Mouse (Mus musculus) forebrain, embryonic 15.5 days (tissue): ENCODE measurements around the gene Tesk1. TPM values are rescaled to one million over a fixed set of nuclear protein-coding genes. Genes with fewer than 3 reads are reported as not detected.

Experiments
- ATAC-seq: fragments of 200-750 bp; cut with Nextera tagmentation; replicated peaks from 2 replicates; pipeline ENCODE4 v1.8.0; 2017; ENCODE audit warnings: mild to moderate bottlenecking, moderate TSS enrichment, moderate library complexity
- H3K27ac ChIP-seq: fragments of 300-500 bp; sonication (generic); replicated peaks from 2 replicates; pipeline ENCODE4 v1.5.1; 2015; ENCODE audit warnings: mild to moderate bottlenecking, inconsistent platforms
- H3K27me3 ChIP-seq: fragments of 300-500 bp; sonication (generic); 2 replicates; pipeline ENCODE4 v1.6.1; 2015; ENCODE audit warnings: inconsistent platforms
- H3K36me3 ChIP-seq: fragments of 300-500 bp; sonication (generic); 2 replicates; pipeline ENCODE4 v1.6.1; 2015; ENCODE audit warnings: mild to moderate bottlenecking, inconsistent platforms
- H3K4me1 ChIP-seq: fragments of 300-500 bp; sonication (generic); 2 replicates; pipeline ENCODE4 v1.6.1; 2015; ENCODE audit warnings: inconsistent platforms
- H3K4me2 ChIP-seq: fragments of 300-500 bp; sonication (generic); replicated peaks from 2 replicates; pipeline ENCODE4 v1.6.1; 2015; ENCODE audit warnings: mild to moderate bottlenecking, inconsistent platforms
- H3K4me3 ChIP-seq: fragments of 300-500 bp; sonication (generic); 2 replicates; pipeline ENCODE4 v1.5.1; 2015; ENCODE audit warnings: mild to moderate bottlenecking, inconsistent platforms
- H3K9ac ChIP-seq: fragments of 300-500 bp; sonication (generic); replicated peaks from 2 replicates; pipeline ENCODE4 v1.6.1; 2015; ENCODE audit warnings: mild to moderate bottlenecking, inconsistent platforms
- H3K9me3 ChIP-seq: fragments of 300-500 bp; sonication (generic); 2 replicates; pipeline ENCODE4 v1.6.1; 2016; ENCODE audit warnings: inconsistent platforms
- WGBS: fragments of 180-500 bp; shearing (Covaris S2); methylation state at CpG from one replicate; pipeline ENCODE4 v1.1.7; 2015; ENCODE audit warnings: mixed read lengths; 5-methylcytosine and 5-hydroxymethylcytosine counted together
- polyA plus RNA-seq: library from polyadenylated mRNA; unstranded; fragments of >200 nt; fragmentation: Nextera tagmentation; extraction: Ambion mirVana; gene quantifications from 2 replicates; pipeline ENCODE4 v1.2.1, GENCODE M21; 2015

The Tesk1 gene
- polyA plus RNA-seq, 1 experiment from 2014 or later, result 10.7 TPM

DNA sequence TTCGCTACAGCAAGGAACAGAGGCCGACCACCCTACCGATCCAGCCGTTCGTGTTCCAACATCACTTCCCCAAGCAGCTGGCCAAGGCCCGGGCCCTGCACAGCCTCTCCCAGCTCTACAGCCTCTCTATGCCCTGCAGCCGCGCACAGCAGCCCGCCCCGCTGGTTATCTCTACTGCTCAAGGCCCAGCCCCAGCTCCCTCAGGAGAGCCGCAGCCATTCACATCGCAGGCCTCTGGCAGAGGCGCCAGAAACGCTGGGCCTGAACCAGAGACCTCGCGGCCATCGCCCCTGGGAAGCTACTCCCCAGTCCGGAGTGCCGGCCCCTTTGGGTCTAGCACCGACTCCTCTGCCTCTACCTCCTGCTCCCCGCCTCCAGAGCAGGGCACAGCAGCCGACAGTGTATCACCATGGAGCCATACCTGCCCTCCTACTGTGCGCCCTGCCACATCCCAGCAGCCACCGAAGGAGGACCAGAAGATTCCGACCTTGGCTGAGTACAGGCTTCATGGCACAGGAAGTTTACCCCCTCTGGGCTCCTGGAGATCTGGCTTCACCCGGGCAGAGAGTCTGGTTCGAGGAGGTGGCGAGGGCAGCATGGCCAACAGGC, 20.0 kb upstream of the Tesk1 start:
- Histone ChIP-seq H3K27me3 (peaks cover 13% of the 10 kb centered on the region; the same call in 1 of the 2 replicates), H3K9ac (no peak overlapping the region), H3K4me3 (no peak overlapping the region), H3K36me3 (peaks cover 65% of the 10 kb centered on the region), H3K9me3 (no peaks in the 10 kb centered on the region), H3K4me2 (no peak overlapping the region), H3K4me1 (no peaks in the 10 kb centered on the region), H3K27ac (no peak overlapping the region)
- no peak for ATAC-seq
- WGBS, result 80% methylated on average over 28 of the region's 28 CpGs

GRCm38 (mm10) chr4:43423267-43423934, 18.3 kb upstream of the Tesk1 start:
- peaks cover 13% of the 10 kb centered on the region; the same call in 1 of the 2 replicates for H3K27me3 ChIP-seq
- H3K36me3 ChIP-seq, result peaks cover 59% of the 10 kb centered on the region
- no peak overlapping the region for H3K4me2 ChIP-seq
- H3K4me1 ChIP-seq, result peaks cover 9% of the 10 kb centered on the region; the same call in 1 of the 2 replicates
- H3K9me3 ChIP-seq, result no peaks in the 10 kb centered on the region
- no peak overlapping the region for H3K9ac ChIP-seq
- no peak overlapping the region for H3K27ac ChIP-seq
- 90% methylated on average over 20 of the region's 20 CpGs for WGBS
- ATAC-seq, result no peak
- no peak overlapping the region for H3K4me3 ChIP-seq

DNA sequence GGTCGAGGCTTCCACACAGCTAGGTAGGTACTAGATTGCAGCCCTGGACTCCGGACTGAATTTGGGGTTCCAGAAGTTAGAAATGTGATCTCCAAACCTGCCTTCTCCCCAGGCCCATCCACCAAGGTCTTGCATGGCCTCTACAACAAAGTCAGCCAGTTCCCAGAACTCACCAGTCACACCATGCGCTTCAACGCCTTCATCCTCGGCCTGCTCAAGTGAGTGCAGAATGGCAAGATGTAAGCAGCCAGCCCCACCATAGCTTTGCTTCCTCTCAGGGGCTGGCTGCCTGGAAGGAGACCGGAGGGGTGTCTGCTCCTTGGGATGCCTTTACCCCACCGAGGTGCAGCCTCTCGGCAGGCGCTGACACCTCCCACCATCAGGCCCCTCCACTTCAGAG, 17.7 kb upstream of the Tesk1 start:
- Histone ChIP-seq H3K27ac (no peak overlapping the region), H3K9me3 (no peaks in the 10 kb centered on the region), H3K9ac (no peak overlapping the region), H3K27me3 (peaks cover 13% of the 10 kb centered on the region; the same call in 1 of the 2 replicates), H3K4me3 (no peak overlapping the region), H3K36me3 (peaks cover 59% of the 10 kb centered on the region), H3K4me2 (no peak overlapping the region), H3K4me1 (peaks cover 16% of the 10 kb centered on the region; the same call in 1 of the 2 replicates)
- 86% methylated on average over 9 of the region's 9 CpGs for WGBS
- ATAC-seq, result no peak

DNA sequence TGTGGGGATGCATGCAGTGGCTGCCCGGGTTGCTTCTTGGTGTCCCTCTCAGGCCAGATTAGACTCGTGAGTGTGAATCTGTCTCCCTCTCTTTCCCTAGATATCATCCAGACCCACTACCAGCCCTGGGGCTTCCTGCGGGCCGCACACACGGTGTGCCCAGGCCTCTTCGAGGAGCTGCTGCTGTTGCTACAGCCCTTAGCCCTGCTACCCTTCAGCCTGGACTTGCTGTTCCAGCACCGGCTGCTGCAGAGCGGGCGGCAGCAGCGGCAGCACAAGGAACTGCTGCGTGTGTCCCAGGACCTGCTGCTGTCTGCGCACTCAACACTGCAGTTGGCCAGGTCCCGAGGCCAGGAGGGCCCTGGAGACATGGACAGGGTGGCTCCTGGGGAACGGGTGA, 16.5 kb upstream of the Tesk1 start:
- WGBS, result 27% methylated on average over 14 of the region's 14 CpGs
- no peak overlapping the region for H3K4me3 ChIP-seq
- ATAC-seq, result no peak
- H3K4me1 ChIP-seq, result peaks cover 16% of the 10 kb centered on the region; the same call in 1 of the 2 replicates
- no peak overlapping the region for H3K4me2 ChIP-seq
- no peak overlapping the region for H3K27ac ChIP-seq
- H3K27me3 ChIP-seq, result peaks cover 13% of the 10 kb centered on the region; the same call in 1 of the 2 replicates
- peaks cover 59% of the 10 kb centered on the region for H3K36me3 ChIP-seq
- H3K9ac ChIP-seq, result no peak overlapping the region
- no peaks in the 10 kb centered on the region for H3K9me3 ChIP-seq

GRCm38 (mm10) chr4:43425648-43426380, 15.9 kb upstream of the Tesk1 start:
- Histone ChIP-seq H3K4me2 (no peak overlapping the region), H3K9ac (no peak overlapping the region), H3K36me3 (peaks cover 59% of the 10 kb centered on the region), H3K4me3 (no peak overlapping the region), H3K9me3 (no peaks in the 10 kb centered on the region), H3K27ac (no peak overlapping the region), H3K27me3 (peaks cover 13% of the 10 kb centered on the region; the same call in 1 of the 2 replicates), H3K4me1 (peaks cover 16% of the 10 kb centered on the region; the same call in 1 of the 2 replicates)
- 22% methylated on average over 31 of the region's 31 CpGs for WGBS
- 0 out of 2 replicates have a peak, but pooled peaks have one; percentile 6 for ATAC-seq

DNA sequence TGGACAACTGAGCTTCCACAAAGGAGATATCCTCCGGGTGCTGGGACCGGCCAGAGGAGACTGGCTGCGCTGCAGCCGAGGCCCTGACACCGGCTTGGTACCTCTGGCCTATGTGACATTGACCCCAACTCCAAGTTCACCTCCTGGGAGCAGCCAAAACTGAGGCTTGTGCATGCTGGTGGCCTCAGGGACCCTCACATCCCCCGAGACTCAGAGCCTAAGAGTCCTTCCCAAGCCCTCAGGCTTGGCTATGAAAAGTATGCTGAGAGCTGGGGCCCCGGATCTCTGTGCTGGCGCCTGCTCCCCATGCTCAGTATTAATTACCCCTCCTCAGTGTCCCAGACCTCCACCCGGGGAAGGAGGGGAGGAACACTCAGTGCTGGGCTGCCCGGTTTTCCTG, 15.3 kb upstream of the Tesk1 start:
- 57% methylated on average over 10 of the region's 10 CpGs for WGBS
- peaks cover 56% of the 10 kb centered on the region for H3K36me3 ChIP-seq

DNA sequence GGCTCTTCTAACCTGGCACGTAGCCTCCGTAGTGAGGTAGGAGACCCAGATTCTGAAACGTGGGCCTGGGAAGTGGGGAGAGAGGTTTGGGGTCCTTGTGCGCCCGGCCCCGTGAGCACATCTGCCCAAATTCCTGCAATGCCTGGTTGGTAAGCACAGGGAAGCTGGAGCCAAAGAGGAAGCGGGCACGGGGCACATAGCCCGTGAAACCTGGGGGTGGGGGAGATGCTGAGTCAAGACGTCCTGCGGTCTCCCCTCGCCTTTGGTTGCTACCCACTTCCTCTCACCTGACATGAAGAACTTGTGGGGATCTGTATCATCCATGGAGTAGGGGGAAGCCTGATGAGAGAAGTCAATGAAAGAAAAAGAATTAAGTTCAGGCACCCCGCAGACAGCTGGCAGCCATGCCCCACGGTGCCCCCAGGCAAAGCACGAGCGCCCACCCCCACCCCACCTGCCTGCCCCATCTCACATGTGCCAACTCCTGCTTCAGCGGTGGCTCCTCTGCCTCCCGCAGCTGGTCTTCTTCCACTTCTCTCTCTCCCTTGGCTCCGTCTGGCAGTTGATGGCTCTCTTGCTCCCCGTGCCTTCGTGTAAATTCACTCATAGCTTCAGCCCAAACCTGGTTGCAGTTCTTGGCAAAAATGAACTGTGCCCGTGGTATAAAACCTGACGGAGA, 14.1 kb upstream of the Tesk1 start:
- H3K4me1 ChIP-seq, result peaks cover 18% of the 10 kb centered on the region; the same call in 1 of the 2 replicates
- H3K9me3 ChIP-seq, result no peaks in the 10 kb centered on the region
- WGBS, result 19% methylated on average over 23 of the region's 23 CpGs
- peaks cover 44% of the 10 kb centered on the region for H3K36me3 ChIP-seq
- peaks cover 13% of the 10 kb centered on the region; the same call in 1 of the 2 replicates for H3K27me3 ChIP-seq
- no peak overlapping the region for H3K4me3 ChIP-seq
- H3K27ac ChIP-seq, result no peak overlapping the region
- no peak overlapping the region for H3K9ac ChIP-seq
- H3K4me2 ChIP-seq, result no peak overlapping the region
- no peak for ATAC-seq

More for the DNA sequence above, 15.3 kb upstream of the Tesk1 start:
- Histone ChIP-seq H3K4me3 (no peak overlapping the region), H3K9ac (no peak overlapping the region), H3K27me3 (peaks cover 13% of the 10 kb centered on the region; the same call in 1 of the 2 replicates), H3K4me1 (peaks cover 16% of the 10 kb centered on the region; the same call in 1 of the 2 replicates), H3K27ac (no peak overlapping the region), H3K9me3 (no peaks in the 10 kb centered on the region), H3K4me2 (no peak overlapping the region)
- no peak for ATAC-seq

- H3K9me3 ChIP-seq, result no peaks in the 10 kb centered on the region
- H3K4me2 ChIP-seq, result no peak overlapping the region
- peaks cover 13% of the 10 kb centered on the region; the same call in 1 of the 2 replicates for H3K27me3 ChIP-seq
- ATAC-seq, result no peak
- H3K36me3 ChIP-seq, result peaks cover 38% of the 10 kb centered on the region
- no peak overlapping the region; the same call in 1 of the 2 replicates for H3K9ac ChIP-seq
- H3K4me1 ChIP-seq, result peaks cover 18% of the 10 kb centered on the region; the same call in 1 of the 2 replicates
- WGBS, result 25% methylated on average over 16 of the region's 16 CpGs
- no peak overlapping the region for H3K4me3 ChIP-seq
- H3K27ac ChIP-seq, result no peak overlapping the region
Measured at GRCm38 (mm10) chr4:43428180-43428861, 13.4 kb upstream of the Tesk1 start.

- H3K27me3 ChIP-seq, result peaks cover 7% of the 10 kb centered on the region; the same call in 1 of the 2 replicates
- no peak within 1 kb of the TSS for H3K4me2 ChIP-seq
- peaks cover 31% of the 10 kb centered on the region for H3K36me3 ChIP-seq
- peaks cover 18% of the 10 kb centered on the region; the same call in 1 of the 2 replicates for H3K4me1 ChIP-seq
- WGBS, result 6% methylated on average over 10 of the region's 10 CpGs
- ATAC-seq, result no peak
- H3K9ac ChIP-seq, result no peak within 1 kb of the TSS; the same call in 1 of the 2 replicates
- no peaks in the 10 kb centered on the region for H3K9me3 ChIP-seq
- H3K4me3 ChIP-seq, result no peak within 1 kb of the TSS
- no peak within 1 kb of the TSS for H3K27ac ChIP-seq
Measured at GRCm38 (mm10) chr4:43428946-43429345, 12.8 kb upstream of the Tesk1 start, which contains the start of gene Fam166b. Gene Fam166b (minus strand): TSS chr4:43429134.

DNA sequence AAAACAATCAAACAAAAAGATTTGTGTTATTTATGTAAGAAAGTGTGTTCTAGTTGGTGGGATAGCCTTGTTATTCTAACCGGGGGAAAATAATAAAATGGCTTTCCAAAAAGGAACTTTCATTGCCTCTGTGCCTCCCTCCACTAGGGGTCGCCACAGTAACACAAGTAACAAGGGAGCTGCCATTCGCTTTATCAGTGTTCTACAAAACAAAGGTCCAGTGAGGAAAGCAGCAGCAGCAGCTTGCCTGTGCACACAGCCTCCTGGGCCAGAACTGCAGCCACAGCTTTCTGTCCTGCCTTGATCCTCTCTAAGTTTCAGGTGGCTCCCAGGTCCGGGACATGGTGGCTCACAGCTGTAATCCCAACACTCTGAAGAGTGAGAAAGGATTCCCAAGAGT, 10.0 kb upstream of the Tesk1 start:
- 4% methylated on average over 4 of the region's 4 CpGs for WGBS
- H3K4me2 ChIP-seq, result no peak overlapping the region
- H3K9ac ChIP-seq, result no peak overlapping the region
- peaks cover 1% of the 10 kb centered on the region; the same call in 1 of the 2 replicates for H3K27me3 ChIP-seq
- H3K9me3 ChIP-seq, result no peaks in the 10 kb centered on the region
- peak; percentile 49 for ATAC-seq
- H3K27ac ChIP-seq, result peak overlapping the region; percentile 87
- peaks cover 4% of the 10 kb centered on the region for H3K36me3 ChIP-seq
- H3K4me3 ChIP-seq, result no peak overlapping the region
- peaks cover 18% of the 10 kb centered on the region; the same call in 1 of the 2 replicates for H3K4me1 ChIP-seq

- no peak overlapping the region for H3K27ac ChIP-seq
- no peak for ATAC-seq
- WGBS, result 90% methylated on average over 1 of the region's 1 CpGs
Measured at GRCm38 (mm10) chr4:43432832-43433231, 8.9 kb upstream of the Tesk1 start.

More at GRCm38 (mm10) chr4:43432832-43433231, 8.9 kb upstream of the Tesk1 start:
- Histone ChIP-seq H3K27me3 (no peaks in the 10 kb centered on the region; the same call in 1 of the 2 replicates), H3K9ac (no peak overlapping the region), H3K4me1 (peaks cover 10% of the 10 kb centered on the region; the same call in 1 of the 2 replicates), H3K4me3 (no peak overlapping the region), H3K4me2 (no peak overlapping the region), H3K9me3 (no peaks in the 10 kb centered on the region), H3K36me3 (no peaks in the 10 kb centered on the region)
